Mouse (Mus musculus): ENCODE data around the gene Ptchd1. TPM values are rescaled to one million over a fixed set of nuclear protein-coding genes. Genes with fewer than 3 reads are reported as not detected.

Ptchd1 gene
- total RNA-seq (2023): not detected

GRCm38 (mm10) chrX:155623701-155624281, at the start of gene Ptchd1:
Gene Ptchd1, minus strand, starts transcription at chrX:155623814.

GRCm38 (mm10) chrX:155624341-155624841, 777 bp upstream of the Ptchd1 start, which contains the start of gene Gm15155:
Gene Gm15155, plus strand, starts transcription at chrX:155624741.

Other genes with a start within 250 kb of the Ptchd1 start
- not detected for gene Gm15155, start 927 bp upstream of the Ptchd1 start, total RNA-seq (2023)

All from CD4-positive naive resting alpha-beta T cell, adult 76 days (primary cell).